In the genomic region with DNA sequence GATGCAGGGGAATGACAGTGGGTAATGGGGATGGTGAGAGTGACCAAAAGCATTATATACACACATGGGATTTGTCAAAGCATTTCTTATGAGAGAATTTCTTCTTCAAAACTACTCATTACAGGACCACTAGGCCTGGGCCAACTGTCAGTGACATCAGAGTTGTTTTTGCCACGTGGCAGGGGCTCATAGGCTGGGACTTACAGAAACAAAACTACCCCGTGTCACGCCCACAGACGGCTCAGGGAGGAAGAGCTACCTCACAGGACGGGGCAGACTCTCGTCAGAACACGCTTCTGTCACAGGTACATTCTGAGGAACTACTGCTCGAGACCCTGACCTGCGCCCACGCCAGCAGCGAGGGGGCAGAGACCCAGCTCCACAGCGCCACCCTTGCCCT, we compare ENCODE assay signal across 26 mouse cellular contexts.
"Had no signal": no experiment of that assay in that cellular context is flagged by ENCODE, and none has a peak within 500 bp of the region (broad histone marks: within the 10 kb centered on the region; RNA-seq: fewer than 3 reads in every experiment).

No protein-coding gene starts in this region.

- H3K4me1 ChIP-seq: heart, embryonic 10.5 days; heart, embryonic 12.5 days; hindbrain, embryonic 10.5 days; hindbrain, embryonic 12.5 days; limb, embryonic 13.5 days; limb, embryonic 15.5 days; liver, embryonic 12.5 days had no signal

- H3K27ac ChIP-seq: gastrocnemius, adult 2 months; heart, embryonic 10.5 days; hindbrain, embryonic 10.5 days; hindbrain, embryonic 12.5 days; hindbrain, embryonic 14.5 days; kidney, embryonic 15.5 days; kidney, postnatal 0 days; layer of hippocampus, adult 2 months; limb, embryonic 13.5 days; limb, embryonic 15.5 days; liver, embryonic 12.5 days; liver, embryonic 14.5 days had no signal

- H3K4me3 ChIP-seq: gastrocnemius, adult 2 months; heart, embryonic 10.5 days; heart, embryonic 12.5 days; hindbrain, embryonic 10.5 days; hindbrain, embryonic 12.5 days; kidney, embryonic 15.5 days; layer of hippocampus, adult 2 months; limb, embryonic 13.5 days; limb, embryonic 15.5 days; liver, embryonic 12.5 days had no signal

- DNase-seq: gastrocnemius, adult 2 months; gastrocnemius, postnatal 10 days; gastrocnemius, postnatal 25 days; heart, adult 18-20 months; heart, postnatal 10 days; heart, postnatal 4 days; kidney, adult 11 months; kidney, adult 2 months; kidney, adult 9 months; kidney, postnatal 14 days; kidney, postnatal 4 days; left cerebral cortex, postnatal 4 days had no signal

- H3K4me2 ChIP-seq: heart, embryonic 12.5 days; hindbrain, embryonic 12.5 days; hindbrain, embryonic 14.5 days; kidney, embryonic 15.5 days; limb, embryonic 13.5 days; limb, embryonic 15.5 days; liver, embryonic 12.5 days had no signal

- H3K9ac ChIP-seq: heart, embryonic 12.5 days; hindbrain, embryonic 12.5 days; hindbrain, embryonic 14.5 days; kidney, embryonic 15.5 days; limb, embryonic 13.5 days; limb, embryonic 15.5 days; liver, embryonic 12.5 days; liver, embryonic 14.5 days had no signal

- H3K27me3 ChIP-seq: heart, embryonic 12.5 days; hindbrain, embryonic 12.5 days; kidney, embryonic 15.5 days; limb, embryonic 13.5 days; limb, embryonic 15.5 days; liver, embryonic 12.5 days had no signal

- H3K9me3 ChIP-seq: heart, embryonic 10.5 days; kidney, embryonic 15.5 days; limb, embryonic 13.5 days; limb, embryonic 15.5 days; liver, embryonic 12.5 days had no signal

- ATAC-seq: hindbrain, embryonic 16.5 days; intestine, embryonic 16.5 days; liver, embryonic 12.5 days had no signal
